Mouse (Mus musculus): ENCODE results near the gene Sfmbt2.
"Not testable (repeated sequence)": the region's sequence is repeated elsewhere in the genome, so short reads cannot be mapped to it uniquely, and the experiment has no call there.

Gene Sfmbt2

DNA sequence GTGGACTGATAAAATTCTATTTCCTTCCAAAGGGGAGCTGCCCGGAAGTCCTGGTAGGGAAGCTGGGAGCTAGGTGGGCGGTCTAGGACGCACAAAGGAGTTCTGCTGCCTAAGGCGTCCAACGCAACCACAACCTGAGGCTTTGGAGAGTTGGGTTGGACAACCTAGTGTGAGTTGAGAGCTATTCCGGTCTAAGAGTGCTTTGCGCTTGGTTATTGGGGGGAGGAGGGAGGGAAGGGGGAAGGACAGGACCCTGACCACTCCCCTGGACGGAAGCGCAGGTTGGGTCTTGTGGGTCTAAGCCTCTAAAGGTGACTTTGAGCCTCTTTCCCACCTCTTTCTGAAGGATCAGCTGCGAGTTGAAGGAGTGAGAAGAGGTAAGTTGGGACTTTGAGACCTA is at the start of gene Sfmbt2:
Gene Sfmbt2 (plus strand): TSS at position 335 of the 400 bp plus-strand sequence.
- DNase-seq (ENCODE audit: low read depth, low spot score) = no peak

DNA sequence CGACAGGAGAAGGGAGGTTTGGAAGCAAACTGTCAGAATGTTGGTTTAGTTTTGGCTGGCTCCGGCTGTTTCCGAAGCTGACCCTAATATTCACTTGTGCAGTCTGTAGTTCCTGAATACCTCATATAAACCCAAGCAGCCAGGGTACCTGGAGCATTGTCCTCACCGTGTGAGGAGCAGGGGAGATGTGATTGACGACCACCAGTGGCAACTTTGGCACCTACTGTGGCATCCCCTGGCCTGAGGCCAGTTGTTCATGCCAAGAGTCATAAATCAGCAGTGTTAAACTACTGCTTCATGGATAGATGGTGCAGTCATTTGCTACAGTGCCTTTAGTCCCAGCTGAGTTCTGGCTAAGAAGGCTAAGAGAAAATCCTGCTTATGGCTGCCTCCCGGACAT is 49.2 kb upstream of the Sfmbt2 start:
- no peak for DNase-seq (ENCODE audit: low read depth, low spot score)

DNA sequence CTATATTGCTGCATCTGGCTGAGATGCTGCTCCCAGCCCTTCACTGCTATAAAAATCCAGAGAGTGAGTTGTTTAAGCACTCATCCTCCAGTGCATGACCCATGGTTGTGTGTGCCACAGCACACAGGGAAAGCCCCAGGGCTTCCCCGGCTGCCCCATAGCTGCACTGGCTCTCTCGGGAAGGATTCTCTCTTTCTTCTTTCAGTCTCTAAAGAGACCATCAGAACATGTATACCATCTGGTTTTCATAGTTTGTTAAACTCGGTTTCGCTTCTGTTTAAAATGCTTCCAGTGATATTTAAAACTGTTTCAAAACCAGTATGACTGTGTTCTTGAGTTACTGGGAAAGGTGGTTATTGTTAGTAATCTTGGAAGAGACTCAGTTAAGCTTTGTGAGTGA is 47.1 kb upstream of the Sfmbt2 start:
- DNase-seq (ENCODE audit: low read depth, low spot score) = no peak

DNA sequence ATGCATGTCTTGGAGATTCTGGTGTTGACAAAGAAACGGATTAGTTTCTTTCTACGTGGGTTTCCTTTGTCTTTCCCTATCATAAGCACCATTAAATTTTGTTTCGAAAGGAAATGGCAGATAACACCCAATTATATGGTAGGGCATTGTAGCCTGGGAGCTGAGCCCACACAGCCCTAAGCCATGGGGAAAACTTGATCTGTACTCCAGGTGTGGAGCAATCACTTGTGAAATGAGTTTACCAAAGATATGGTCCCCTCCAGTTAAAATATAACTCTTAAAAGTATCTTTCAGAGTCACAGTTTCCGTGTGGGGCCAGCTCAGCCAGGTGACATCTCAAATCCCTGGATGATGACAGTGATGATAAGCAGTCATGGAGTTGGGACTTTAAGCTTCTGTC is 45.3 kb upstream of the Sfmbt2 start:
- no peak for DNase-seq (ENCODE audit: low read depth, low spot score)

DNA sequence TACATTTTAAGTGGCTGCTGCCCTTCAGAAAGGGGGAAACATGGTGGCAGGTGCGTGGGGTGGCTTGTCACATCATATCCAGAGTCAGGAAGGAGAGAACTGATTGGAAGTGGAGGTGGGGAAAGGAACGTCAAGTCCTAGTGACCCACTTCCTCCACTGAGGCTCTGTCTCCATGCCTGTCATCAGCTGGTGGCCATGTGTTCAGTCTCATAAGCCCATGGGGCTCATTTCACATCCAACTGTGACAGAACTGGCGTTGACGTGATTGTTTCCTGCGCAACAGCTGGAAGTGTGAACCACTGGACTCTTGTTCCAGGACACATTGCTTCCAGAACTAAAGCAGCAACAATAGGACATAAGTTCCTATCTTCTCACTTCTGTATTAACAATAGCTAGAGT is 40.1 kb upstream of the Sfmbt2 start:
- DNase-seq (ENCODE audit: low read depth, low spot score) = no peak

DNA sequence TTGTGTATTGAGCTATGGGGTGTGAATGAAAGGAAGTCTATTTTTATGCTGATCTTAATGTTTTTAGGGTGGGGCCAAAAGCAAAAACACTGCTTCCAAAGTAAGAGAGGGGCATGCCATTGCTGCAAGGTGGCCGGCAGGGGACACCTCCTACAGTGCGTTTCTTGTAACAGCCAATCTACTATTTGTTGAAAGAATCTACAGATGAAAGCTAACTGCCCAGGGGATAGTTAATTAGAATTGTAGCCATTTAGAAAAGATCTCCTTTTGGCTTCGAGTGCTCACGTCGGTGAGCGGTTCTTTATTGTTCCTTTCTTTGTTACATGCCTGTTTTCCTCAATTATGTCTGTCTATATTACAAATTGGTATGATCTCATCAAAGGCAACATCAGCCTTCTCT is 36.0 kb upstream of the Sfmbt2 start:
- no peak for DNase-seq (ENCODE audit: low read depth, low spot score)

DNA sequence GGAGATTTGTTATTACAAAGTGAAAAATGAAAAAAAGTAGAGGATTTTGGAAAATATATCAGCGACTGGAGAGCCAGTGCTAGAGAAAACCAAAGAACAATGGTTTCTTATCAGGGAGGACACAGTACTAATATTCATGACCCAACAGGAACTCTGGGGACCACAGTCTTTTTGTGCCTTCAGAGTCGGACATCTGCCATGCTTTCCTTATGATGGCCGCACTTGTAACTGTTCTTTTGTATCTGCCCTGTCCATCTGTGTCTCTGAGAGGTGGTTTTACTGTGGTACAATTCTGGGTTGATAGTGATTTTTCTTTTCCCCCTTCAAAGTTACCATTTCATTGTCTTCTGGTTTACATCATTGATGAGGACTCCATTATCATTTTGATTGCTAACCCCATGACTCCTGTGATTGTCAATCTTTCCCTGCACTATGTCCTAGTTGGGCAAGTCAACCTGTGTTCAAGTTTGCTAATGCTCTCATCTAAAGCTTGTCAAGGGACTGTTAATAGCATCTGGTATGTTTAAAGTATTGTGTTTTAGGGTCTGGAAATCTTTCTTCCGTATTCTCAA is 35.2 kb upstream of the Sfmbt2 start:
- DNase-seq (ENCODE audit: low read depth, low spot score) = no peak

DNA sequence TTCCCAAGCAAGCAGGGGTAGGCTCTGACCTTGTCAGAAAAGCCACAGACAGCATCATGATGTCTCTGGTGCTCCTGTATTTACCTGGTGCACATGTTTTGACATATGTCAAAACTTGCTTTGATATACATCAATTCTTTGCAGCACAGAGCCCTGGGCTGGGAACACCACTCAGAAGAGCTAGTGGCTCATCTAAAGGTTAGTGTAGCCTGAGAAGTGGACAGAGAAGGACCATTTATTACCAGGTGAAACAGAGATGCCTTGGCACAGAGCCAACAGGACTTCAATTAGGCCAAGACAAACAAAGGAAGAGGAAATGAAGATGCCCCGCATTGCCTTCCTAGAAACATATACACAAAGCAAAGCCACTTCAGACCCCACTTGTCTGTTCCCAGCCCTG is 30.3 kb upstream of the Sfmbt2 start:
- no peak for DNase-seq (ENCODE audit: low read depth, low spot score)

DNA sequence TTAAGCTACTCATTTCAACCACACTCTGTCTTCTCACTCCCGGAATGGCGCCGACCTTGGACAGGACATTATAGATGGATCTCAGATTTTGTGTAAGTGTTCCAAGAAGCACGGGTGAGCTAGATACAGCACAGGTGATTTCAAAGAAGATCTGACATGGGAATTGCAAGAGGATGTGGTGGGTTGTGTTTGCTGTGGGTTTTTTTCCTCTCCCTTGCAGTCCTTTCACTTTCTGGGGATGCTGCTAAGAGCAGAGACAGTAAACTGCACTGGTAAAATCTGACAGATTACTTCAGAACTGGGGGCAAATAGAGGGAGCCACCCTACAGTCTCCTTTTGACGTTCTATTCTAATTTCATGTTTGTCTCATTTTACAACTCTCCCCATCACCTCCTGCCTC is 26.8 kb upstream of the Sfmbt2 start:
- DNase-seq (ENCODE audit: low read depth, low spot score) = no peak

DNA sequence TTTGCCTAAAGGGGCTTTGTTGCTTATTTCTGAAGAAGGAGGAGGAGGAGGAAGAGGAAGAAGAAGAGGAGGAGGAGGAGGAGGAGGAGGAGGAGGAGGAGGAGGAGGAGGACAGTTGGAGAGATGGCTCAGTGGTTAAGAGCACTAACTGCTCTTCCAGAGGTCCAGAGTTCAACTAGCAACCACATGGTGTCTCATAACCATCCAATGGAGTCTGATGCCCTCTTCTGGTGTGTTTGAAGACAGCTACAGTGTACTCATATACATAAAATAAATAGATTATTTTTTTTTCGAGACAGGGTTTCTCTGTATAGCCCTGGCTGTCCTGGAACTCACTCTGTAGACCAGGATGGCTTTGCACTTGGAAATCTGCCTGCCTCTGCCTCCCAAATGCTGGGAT is 26.2 kb upstream of the Sfmbt2 start:
- not testable (repeated sequence) for DNase-seq (ENCODE audit: low read depth, low spot score)

DNA sequence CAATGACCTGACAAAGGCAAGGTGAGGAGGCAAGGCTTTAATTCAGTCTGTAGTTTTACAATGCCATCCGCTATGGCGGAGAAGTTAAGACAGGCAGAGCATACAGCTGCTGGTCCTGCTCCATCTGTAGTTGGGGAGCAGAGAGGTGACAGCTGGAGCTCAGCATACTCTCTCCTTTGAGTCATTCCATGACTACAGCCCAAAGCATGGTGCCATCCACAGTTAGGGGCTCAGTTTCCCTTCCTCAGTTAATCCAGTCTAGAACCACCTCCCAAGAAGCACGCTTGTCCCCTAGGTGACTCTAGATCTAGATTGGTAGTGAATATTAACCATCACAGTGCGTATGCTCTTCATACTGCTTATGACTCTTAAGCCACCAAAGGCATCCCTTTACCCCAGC is 23.1 kb upstream of the Sfmbt2 start:
- no peak for DNase-seq (ENCODE audit: low read depth, low spot score)

DNA sequence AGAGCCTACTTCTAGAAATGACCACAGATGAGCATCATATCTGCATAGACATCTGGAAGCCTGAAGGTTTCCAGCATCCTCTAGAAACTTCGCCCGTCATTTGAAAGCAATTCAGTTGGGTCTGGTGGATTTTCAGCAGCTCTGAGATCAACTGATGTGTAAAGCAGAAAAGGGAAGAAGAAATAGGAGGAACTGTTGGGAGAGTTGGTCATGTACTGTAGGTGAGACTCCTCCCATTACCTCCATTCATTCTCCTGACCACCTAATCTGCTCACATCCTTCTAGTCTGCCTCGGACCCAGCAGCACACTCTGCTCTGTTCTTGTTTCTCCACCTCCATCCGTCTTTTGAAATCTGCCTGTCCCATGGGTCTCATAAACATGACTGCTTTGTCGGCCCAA is 22.3 kb upstream of the Sfmbt2 start:
- DNase-seq (ENCODE audit: low read depth, low spot score) = no peak

DNA sequence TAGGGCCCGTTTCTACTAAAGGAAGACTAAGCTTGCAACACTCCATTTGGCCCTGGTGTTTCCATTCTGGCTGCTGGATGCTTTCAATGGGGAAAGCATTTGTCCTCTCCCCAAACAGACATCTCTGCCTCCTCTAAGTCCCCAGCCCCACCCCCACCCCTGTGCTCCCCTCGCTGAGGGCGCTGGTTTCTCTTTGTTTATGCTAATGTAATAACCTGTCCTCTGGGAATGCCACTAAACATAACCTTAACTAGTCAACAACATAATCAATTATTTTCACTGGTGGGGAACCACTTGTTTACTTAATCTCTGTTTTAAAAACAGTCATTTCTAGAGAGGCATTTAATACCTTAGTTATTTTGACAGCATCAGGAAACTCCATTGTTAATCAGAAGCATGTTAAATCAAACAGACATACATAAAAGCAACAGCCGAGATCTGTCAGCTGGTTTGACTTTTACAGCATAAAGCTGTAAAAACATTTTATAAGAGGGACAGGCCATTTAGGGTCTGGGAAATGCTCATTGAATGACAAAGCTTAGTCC is 20.0 kb upstream of the Sfmbt2 start:
- no peak for DNase-seq (ENCODE audit: low read depth, low spot score)

DNA sequence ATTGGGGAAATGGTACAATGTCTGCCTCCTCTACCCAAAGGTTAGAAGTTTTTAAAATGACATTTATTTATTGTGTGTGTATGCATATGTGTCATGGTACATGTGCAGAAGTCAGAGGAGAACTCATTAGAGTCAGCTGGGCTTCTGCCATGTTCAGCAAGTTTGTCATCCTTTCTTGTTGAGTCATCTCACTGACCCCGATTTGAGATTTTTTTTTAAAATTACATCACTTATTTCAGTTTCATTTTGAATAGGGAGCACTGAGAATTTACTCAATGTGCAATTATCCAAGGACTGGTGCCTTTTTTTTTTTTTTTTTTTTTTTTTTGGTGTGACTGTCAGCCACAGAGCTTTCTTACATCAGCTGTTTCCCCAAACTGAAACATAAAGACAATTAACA is 19.2 kb upstream of the Sfmbt2 start:
- DNase-seq (ENCODE audit: low read depth, low spot score) = no peak

DNA sequence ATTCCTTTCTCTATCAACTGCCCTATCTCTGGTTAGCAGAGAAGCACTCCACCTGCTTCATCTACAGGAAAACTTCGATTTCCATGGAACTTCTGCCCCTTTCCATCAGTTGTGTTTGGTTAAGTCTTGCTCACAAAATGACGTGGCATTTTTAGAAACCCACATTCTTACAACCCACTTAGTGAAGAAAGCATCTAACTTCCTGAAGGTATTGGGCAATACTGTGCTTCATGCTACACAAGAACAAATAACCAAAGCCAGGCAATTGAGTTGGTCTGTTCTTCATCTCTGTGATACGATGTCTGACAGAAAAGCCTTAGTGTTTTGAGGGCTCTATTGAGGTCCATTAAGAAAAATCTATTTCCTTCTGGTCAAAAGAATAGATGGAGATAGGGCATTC is 17.4 kb upstream of the Sfmbt2 start:
- no peak for DNase-seq (ENCODE audit: low read depth, low spot score)

DNA sequence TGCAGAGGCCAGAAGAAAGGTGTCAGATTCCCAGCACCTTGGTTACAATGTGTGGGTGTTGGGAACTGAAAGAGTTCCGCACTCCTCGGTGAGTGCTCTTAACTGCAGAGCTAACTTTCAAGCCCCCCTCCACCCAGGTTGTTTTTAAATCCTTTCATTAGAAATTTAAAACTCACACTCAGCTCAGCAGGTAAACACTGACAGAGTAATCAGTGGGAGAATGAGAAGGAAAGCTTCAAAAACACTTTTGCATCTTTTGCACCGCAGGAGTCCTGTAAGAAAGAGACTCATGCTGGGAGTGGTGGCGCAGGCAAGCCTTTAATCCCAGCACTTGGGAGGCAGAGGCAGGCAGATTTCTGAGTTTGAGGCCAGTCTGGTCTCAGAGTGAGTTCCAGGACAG is 16.4 kb upstream of the Sfmbt2 start:
- no peak for DNase-seq (ENCODE audit: low read depth, low spot score)

DNA sequence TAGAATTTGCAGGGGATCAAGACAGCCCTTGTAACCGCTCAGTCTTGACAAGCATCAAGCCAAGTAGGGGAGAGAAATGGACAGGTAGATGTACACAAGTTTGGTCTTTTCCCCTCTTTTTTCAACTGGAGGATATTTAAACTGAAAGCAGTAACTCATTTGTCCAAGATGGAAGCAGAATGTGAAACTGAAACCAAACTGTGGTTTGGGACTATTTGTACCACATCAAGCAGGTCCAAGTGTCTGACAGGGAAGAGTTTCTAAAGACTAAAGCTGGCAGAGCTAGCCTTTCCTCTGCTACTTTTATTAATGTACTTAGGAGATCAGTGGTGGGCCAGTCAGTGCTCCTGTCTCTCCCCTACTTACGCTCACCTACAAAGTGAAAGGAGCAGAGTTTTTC is 10.4 kb upstream of the Sfmbt2 start:
- DNase-seq (ENCODE audit: low read depth, low spot score) = no peak

DNA sequence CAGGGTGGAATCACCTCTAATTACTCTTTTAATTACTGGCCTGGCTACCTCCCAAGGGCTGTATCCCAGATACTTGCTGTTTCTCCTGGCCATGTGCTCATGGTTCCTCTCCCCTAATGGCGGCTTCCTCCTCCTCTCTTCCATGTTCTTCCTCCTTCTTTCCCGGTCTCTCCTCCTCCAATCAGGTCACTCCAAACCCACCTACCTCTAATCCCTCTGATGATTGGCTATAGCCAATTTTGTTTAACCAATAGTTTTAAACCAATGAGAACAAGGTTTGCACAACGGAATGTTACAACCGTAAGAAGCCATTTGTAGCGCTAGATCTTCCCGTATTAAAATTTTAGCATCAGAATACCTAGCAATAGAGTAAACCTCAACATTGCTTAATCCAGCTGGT is 5.2 kb upstream of the Sfmbt2 start:
- DNase-seq (ENCODE audit: low read depth, low spot score) = no peak

DNA sequence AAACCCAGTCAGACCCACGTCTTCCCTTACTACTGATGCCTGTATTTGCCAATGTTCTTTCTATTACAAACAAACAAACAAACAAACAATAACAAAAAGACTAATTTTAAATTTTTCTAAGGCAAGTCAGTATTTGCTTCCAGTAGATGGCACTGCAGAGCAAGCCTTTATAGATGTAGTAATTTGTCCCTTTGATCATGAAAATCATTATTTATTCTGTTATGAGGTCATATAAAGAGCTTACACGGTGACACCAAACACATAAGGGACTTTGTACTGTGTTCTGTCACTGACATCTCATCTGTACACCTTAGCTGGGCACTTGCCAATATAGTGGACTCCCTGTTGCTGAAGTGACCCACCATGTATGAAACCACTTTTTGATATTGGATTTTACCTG is 4.0 kb upstream of the Sfmbt2 start:
- peak; percentile 24 for DNase-seq (ENCODE audit: low read depth, low spot score)

DNA sequence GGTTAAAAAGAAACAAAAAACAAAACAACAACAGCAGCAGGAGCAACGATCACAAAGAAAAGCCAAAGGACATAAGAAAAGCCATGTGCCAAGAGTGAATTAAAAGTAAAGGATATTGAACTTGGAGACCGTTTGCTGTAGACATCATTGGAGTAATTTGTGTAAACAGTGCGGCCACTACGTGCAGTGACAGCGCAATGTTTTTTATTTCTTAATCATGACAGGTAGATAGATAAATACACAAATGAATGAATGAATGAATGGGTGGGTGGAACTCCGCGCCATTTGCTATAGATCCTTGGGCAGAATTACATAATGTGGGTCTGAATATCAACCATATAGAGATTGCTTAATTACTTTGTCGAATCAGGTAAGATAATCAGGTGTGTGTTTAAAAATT is 634 bp upstream of the Sfmbt2 start:
- DNase-seq (ENCODE audit: low read depth, low spot score) = no peak

DNA sequence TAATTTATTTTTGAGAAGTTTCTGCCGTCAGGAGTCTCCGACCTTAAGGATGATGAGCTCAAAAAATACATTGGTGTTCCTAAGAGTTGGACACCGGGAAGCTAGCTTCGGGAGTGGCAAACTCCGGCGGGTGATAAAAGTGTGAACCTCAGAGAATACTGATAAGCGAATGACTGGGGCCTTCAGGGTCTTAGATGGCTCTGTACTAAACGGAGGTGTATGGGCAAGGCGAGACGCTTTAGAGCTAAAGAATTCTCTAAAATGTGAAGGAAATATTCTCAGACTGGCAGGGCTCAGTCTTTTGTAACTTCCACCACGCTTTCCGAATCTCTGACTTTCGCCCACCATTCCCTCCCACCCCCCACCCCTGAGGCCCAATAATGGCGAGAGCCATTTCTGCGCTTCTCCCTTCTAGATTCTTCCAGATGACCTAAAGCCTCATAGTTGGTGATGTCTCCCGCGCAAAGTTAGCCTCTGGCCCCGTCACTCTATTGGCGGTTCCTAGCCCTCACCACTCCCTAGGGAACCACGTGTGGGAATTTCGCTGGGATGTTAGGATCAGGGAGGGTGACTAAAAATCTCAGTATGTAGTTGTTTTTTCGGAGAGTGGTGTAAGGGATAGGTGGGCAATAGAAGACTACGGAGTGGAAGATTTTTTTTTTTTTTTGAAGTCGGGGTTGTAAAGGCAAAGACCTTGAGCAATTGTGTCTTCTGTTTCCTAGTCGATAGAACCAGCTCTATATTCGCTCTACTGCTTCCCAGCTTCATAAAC is 563 bp downstream of the Sfmbt2 start:
- no peak for DNase-seq (ENCODE audit: low read depth, low spot score)

DNA sequence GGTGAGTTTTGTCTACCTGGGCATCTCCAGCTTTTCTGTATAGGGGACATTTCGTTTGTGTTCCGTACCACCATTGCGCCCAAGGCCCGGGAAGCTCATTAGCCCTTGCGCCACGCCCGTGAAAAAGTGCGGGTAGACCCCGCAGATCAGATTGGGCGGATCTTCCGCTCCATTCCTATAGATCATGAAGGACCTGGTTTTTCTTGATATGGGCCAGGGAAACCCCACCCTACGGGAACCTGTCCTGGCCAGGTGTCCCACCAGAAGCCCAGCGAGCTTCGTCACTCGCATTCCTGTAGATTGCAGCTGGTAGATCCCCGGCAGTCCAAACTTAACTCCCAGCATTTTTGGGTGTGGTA is 1.1 kb downstream of the Sfmbt2 start:
- DNase-seq (ENCODE audit: low read depth, low spot score) = no peak

DNA sequence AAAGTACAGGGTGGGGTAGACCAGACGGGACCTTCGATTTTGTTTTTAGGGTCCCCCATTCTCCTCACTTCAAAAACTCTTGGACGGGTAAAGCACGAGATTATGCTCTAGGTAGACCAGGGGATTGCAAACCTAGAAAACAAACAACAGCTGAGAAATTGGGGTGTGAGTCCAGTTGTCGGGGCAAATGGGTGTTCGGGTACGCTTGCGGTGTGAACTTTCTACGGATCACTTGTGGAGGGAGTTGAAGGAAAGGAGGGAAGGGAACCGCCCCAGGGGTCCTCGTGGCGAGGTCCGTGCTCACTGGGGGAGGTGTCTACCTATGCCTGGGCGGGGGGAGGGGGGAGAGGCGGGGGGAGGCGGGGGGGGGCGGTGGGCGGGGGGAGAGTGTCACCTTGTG is 1.6 kb downstream of the Sfmbt2 start:
- no peak for DNase-seq (ENCODE audit: low read depth, low spot score)

DNA sequence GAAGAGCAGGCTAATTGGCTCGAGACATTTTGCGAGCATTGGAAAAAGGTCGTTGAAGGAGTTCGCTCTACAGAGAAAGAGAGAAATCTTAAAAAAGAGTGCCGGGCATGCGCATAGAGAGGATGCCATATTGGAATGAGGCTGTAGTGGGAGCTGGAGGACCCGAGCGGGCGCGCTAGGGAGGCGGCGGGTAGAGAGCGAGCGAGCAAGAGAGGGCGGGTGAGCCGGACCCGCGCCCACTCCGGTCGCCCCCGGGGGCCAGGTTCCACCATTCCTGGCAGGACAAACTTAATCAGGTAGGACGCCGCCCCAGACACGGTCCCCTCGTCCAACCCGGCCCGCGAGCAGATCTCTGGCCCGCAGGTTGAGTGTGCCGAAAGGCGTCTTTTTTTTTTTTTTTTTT is 2.0 kb downstream of the Sfmbt2 start:
- peak; percentile 73 for DNase-seq (ENCODE audit: low read depth, low spot score)

Data from brain, adult 2 months (tissue).